Mouse (Mus musculus) kidney, adult 9 months (tissue): ENCODE data around the gene Fbxo46.
"Not testable (repeated sequence)": the region's sequence is repeated elsewhere in the genome, so short reads cannot be mapped to it uniquely, and the experiment has no call there.

Experiments
- DNase-seq: peaks from one replicate; pipeline ENCODE4 v3.0.0; 2022

Fbxo46 gene

DNA sequence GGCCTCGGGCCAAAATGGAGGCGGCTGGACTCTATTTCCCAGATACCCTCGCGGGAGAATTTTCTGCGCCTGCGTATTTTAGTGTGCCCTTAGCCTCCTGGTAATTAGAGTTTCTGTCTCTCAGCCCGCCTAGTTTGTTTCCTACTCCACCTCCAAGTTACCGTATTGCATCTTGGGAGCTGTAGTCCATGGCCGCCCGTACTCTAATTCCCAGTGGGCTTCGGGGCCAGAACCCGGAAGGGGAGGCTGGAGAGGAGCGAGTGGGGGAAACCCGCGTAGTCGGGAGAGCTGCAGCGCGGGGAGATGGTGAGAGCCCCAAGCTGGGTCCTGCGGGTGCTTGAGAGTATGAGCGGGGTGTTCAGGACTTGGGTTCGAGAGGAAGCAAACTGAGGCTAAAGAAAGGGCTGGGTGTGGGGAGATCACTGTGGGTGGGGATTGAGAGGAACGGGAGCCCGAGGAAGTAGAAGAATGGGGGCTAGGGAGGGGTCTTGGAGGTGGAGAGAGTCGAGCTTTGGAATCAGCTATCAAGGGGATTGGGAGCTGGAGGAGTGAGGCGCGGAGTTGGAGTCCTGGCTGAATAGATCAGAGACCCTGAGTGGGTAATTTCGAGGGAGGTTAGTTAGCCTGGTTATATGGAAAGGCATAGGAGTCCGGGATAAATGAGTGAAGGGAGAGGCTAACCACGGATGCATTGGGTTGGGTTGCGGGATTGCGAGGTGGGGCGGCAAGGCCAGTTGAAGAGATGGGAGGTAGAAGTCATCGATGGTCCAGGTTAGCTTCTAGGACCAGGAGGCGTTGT is at the start of gene Fbxo46:
TSS of gene Fbxo46 (plus strand) at position 229 of the 799 bp plus-strand sequence.
- DNase-seq: peak; percentile 98

DNA sequence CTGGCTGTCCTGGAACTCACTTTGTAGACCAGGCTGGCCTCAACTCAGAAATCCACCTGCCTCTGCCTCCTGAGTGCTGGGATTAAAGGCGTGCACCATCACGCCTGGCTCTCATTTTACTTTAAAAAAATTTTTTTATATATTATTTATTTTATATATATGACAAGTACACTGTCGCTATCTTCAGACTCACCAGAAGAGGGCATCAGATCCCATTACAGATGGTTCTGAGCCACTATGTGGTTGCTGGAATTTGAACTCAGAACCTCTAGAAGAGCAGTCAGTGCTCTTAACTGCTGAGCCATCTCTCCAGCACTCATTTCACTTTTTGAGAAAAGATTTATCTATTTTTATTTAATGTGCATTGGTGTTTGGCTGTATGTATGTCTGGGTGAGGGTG is 48.6 kb upstream of the Fbxo46 start:
- DNase-seq: not testable (repeated sequence)

DNA sequence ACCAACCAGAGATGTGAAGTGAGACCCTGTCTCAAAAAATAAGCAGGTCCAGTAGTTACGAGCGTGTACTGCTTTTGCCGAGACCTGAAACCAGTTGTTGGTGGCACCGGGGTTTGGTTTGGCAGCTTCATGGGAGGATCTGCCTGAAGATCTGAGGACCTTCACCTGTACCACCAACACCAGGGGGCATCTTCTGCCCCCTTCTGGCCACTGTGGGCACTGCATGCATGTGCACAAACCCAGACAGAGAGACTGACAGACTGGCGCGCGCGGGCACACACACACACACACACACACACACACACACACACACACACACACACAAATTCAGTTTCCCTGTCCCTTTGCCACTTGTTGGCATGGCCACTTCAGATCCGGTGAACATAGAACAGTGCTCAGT is 46.2 kb upstream of the Fbxo46 start:
- DNase-seq: no peak

DNA sequence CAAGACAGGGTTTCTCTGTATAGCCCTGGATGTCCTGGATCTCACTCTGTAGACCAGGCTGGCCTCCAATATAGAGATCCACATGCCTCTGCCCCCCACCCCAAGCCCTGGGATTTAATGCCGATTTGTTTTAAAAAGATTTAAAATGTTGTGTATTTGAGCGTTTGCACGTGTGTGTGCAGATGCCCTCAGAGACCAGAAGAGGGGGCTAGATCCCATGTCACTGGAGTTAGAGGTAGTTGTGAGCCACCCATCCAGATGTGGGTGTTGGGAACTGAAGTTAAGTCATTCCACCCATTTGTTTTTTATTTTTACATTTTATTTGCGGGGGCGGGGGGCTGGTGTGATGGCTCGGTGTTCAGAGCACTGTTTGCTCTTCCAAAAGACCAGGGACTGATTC is 45.2 kb upstream of the Fbxo46 start:
- DNase-seq: no peak

DNA sequence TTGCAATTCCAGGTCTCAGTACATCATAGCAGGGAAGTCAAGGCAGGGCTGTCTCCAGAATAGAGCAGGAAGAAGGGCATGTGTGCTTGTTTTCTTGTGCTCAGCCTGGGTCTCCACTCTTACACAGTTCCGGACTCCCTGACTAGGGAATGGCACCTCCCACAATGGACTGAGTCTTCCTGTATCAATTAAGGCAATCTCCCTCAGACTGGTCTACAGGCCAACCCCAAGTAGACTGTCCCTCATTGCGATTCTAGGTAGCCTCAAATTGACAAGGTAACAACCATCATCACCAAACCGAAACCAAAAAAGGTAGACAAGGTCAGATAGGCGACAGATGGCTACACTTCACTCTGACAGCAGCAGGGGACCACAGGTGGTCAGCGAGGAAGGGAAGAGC is 44.4 kb upstream of the Fbxo46 start:
- no peak for DNase-seq

DNA sequence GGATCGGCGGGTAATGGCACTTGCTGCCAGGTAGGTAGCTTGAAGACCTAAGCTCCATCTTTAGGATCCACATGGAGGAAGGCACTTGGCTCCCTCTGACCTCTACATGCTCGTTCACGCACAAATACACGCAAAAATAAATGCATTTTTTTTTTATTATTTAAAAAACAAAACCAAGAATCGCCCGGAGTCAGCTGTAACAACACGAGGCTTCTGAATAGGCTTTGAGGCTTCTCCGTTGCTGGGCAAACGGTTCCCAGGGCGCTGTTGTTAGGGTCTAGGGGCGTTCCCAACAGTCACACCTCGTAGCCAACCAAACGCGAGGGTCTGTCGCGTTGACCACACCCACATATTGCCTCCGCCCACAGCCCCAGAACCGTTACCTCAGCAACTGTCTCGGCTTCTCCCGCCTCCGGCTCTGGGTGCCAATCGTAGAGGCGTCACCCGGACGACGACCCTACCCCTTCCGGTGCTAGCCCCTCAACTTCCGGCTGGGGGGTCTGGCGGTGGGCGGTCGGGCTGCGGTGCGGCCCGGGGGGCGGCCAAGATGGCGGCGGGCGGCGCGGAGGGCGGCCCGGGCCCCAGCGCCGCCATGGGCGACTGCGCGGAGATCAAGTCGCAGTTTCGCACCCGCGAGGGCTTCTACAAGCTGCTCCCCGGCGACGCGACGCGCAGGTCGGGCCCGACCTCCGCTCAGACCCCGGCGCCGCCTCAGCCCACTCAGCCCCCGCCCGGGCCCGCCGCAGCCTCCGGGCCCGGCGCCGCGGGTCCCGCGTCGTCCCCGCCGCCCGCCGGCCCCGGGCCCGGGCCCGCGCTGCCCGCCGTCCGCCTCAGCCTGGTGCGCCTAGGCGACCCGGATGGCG is 43.7 kb upstream of the Fbxo46 start, which contains the start of gene Dmwd:
TSS of gene Dmwd (plus strand) at position 505 of the 863 bp plus-strand sequence.
- peak; percentile 97 for DNase-seq

DNA sequence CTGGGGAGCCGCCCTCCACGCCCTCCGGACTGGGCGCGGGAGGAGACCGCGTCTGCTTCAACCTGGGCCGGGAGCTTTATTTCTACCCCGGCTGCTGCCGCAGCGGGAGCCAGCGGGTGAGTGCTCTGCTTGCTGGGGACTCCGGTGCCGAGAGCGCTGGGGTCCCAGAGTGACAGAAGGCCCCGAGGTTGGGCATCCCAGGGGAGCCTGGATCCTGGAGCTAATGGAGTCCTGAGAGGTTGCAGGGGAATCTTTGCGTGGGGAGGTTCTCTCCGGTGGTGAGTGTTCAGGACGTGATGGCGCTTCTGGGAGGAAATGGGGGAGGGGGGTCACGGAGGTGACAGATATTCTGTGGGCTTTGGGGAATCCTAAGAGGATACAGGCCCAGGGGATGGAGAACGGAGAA is 43.1 kb upstream of the Fbxo46 start:
- DNase-seq: no peak

DNA sequence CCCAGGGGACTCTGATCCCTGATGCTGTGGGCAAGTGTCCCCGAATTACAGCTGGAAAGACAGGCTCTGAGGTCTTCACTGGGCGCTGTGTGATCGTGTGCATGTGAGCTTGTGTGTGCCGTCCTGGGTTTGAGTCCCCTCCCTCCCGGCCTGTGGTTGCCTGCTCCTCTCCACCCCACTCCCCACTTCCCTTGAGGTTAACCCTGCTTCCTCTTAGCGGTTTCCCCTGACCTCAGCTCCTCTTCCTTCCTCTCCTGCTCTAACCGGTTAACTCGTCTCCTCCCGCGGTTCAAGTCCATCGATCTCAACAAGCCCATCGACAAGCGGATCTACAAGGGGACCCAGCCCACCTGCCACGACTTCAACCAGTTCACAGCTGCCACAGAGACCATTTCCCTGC is 41.9 kb upstream of the Fbxo46 start:
- DNase-seq: no peak

DNA sequence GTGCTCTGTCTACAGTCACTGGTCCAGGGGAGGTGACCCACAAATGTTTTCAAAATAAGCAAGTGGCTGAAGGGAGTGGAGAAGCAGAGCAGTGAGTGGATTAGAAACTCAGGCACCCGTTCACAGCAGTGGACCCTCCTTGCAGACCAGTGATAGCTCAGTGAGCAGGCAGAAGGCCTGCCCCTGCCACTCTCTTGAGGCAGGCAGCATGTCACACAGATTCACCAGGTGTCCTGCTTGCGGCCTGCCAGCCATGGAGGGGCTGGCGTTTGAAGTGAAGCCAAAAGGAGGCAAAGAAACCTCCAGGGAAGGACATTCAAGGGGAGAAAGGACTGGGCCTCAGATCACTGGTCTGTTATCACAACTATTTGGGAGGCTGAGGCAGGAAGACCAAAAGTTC is 40.9 kb upstream of the Fbxo46 start:
- DNase-seq: no peak

DNA sequence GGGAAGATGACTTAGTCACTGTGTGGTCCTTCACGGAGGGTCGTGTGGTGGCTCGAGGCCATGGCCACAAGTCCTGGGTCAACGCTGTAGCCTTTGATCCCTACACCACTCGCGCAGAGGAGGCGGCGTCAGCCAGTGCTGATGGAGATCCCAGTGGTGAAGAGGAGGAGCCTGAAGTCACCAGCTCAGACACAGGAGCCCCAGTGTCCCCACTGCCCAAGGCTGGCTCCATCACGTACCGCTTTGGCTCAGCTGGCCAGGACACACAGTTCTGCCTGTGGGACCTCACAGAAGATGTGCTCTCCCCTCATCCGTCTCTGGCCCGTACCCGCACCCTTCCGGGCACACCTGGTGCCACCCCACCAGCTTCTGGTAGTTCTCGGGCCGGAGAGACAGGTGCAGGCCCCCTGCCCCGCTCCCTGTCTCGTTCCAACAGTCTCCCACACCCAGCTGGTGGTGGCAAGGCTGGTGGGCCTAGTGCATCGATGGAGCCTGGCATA is 39.2 kb upstream of the Fbxo46 start:
- no peak for DNase-seq

DNA sequence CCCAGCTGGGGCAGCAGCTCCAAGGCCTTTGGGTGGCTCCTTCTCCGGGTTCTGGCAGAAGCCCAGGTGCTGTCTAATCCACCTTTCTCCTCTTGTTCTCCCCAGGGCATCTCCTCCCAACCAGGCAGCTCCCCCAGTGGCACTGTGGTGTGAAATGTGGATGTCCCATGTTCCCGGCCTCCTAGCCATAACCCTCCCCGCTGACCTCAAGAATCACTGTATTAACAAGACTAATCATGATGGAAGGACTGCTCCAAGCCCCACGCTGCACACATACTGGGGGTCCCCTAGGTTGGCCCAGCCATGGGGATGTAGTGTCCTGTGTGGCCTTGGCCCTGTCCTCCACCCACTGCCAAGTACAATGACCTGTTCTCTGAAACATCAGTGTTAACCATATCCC is 37.5 kb upstream of the Fbxo46 start:
- no peak for DNase-seq

DNA sequence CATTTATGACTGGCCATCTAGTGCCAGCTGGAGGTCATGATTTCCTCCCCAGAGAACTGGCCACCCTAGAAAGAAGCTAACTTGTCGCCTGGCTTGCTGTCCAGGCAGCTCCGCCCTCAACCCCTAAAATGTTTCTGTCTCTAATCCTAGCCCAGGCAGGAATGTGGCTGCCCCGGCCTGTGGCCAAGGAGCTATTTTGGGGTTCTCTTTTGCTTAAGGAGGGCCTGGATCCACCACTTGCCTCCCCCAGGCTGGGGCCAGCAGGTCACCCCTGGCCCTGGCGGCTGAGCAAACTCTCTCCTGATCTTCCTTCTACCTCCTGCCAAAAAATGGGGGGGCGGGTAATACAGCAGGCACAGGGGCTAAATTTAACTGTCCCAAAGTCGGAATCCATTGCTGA is 36.6 kb upstream of the Fbxo46 start:
- DNase-seq: no peak

DNA sequence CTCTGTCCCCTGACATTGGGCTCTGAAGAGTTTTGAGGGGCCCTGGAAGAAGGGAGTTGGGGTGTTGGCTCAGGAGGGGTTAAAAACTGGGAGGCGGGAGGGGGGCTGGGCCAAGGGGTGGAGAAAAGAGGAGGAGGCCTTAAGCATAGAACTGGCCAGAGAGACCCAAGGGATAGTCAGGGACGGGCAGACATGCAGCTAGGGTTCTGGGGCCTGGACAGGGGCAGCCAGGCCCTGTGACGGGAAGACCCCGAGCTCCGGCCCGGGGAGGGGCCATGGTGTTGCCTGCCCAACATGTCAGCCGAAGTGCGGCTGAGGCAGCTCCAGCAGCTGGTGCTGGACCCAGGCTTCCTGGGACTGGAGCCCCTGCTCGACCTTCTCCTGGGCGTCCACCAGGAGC is 36.0 kb upstream of the Fbxo46 start, which contains the start of gene Dmpk:
TSS of gene Dmpk (plus strand) at position 149 of the 400 bp plus-strand sequence.
- DNase-seq: no peak

DNA sequence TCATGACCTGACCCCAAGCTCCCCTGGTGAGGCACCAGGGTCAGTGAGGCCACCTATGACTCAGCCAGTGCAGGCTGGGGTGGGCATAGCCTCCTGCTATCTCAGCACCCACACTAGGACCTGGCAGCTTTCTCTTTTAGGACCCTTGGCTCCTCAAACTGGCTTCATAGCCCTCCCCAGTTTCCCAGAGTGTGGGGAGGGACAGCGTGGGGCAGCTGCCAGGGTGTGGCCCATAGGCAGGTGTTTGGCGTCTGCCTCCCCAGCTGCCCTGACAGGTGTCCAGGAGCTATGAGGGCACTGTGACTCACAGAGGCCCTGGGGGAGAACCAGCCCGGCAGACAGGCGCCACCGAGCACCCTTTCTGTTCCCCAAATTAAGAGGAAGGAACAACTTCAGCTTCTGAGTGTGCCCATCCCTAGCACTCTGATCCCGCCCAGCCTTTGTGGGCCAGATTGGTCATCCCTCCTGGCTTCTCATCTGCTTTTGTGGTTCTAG is 35.3 kb upstream of the Fbxo46 start:
- DNase-seq: no peak

DNA sequence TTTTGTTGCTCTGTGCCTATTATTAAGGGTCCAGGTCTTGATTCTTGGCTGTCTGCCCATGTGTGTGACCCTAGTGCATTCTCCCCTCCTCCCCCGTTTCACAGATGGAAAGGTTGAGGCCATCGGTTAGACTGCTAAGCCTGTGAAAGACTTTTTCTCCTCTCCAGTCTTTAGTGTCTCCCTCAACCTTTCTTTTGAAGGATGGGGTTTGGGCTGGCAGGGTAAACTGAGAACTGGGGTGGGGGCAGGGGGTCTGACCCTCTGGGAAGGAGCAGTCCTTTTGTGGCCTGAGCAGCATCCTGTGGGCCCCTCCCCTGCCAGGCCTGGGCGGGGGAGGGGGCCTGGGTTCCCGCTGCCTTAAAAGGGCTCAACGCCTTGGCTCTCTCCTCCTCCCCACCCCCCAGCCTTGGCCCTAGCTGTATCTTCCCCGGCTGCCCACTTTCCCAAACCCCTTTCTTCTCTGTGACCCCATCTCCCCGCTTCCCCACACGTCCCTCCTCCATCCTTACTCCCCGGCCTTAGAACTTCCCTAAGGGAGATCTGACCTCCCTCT is 34.7 kb upstream of the Fbxo46 start:
- no peak for DNase-seq

DNA sequence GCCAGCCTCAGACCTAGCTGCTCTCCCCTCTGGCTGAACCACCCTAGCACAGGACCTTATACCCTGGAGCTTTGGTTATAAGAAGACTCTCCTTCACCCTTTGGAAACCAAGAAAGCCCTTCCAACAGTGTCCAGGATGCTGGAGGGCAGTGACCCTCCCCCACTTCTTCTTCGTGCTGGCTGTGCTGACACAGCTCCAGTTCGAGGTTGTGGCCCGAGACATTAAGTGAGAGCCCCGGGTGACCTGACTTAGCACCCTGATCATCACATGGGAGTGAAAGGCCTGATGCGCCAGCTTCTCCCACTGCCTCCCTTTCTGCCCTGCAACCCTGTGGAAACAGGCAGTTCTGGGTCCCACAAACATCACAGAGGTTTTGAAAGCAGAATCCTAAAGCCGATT is 34.2 kb upstream of the Fbxo46 start:
- DNase-seq: no peak

DNA sequence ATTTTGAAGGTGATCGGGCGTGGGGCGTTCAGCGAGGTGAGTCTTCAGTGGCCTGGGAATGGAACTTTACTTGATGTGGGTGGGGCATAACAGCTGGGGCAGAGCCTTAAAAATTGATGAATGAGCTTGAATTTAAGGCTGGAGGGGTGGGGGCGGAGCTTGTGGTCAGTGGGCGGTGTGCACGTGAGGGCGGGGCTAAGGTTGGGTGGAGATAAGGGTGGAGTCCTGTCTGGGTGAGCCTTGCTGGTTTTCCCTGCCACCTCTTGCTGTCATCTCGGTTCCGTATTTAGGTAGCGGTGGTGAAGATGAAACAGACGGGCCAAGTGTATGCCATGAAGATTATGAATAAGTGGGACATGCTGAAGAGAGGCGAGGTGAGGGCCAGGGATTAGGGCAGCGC is 33.6 kb upstream of the Fbxo46 start:
- no peak for DNase-seq

DNA sequence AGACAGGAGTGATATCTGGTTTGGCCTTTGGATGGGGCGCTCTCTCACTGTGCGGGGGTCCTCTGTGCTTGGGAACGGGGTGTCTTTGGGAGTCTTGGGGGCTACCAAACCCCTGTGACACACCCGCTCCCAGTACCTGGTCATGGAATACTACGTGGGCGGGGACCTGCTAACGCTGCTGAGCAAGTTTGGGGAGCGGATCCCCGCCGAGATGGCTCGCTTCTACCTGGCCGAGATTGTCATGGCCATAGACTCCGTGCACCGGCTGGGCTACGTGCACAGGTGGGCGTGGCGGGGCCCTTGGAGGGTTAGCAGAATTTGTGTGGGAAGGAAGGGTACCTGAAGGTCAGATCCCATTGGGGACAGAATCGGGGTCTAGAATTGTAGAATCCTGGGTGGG is 32.9 kb upstream of the Fbxo46 start:
- no peak for DNase-seq

DNA sequence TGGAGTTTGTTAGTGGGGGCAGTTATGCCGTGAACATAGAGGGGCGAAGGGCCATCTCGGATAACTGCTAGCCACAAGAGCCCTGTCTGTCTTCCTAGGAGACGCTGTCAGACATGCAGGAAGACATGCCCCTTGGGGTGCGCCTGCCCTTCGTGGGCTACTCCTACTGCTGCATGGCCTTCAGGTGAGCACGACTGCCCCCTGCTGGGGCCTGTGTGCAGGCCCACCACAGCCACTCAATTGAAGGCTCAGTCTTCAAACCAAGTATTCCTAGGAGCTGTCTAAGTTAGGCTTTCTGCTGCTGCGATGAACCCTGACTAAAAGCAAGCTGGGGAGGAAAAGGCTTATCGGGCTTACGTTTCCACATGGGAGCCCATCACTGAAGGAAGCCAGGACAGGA is 30.8 kb upstream of the Fbxo46 start:
- peak; percentile 70 for DNase-seq

DNA sequence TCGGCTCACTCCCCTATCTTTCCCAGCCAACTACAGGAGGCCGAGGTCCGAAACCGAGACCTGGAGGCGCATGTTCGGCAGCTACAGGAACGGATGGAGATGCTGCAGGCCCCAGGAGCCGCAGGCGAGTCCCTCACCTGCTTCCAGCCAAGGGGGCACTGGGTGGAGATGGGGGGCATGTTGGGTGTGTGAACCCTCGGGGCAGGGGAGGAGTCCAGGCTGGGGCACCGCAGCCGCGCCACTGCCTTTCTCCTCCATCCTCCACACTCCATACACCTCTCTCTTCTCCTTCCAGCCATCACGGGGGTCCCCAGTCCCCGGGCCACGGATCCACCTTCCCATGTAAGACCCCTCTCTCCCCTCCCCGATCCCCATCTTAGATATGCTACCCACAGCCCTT is 27.7 kb upstream of the Fbxo46 start:
- no peak for DNase-seq

DNA sequence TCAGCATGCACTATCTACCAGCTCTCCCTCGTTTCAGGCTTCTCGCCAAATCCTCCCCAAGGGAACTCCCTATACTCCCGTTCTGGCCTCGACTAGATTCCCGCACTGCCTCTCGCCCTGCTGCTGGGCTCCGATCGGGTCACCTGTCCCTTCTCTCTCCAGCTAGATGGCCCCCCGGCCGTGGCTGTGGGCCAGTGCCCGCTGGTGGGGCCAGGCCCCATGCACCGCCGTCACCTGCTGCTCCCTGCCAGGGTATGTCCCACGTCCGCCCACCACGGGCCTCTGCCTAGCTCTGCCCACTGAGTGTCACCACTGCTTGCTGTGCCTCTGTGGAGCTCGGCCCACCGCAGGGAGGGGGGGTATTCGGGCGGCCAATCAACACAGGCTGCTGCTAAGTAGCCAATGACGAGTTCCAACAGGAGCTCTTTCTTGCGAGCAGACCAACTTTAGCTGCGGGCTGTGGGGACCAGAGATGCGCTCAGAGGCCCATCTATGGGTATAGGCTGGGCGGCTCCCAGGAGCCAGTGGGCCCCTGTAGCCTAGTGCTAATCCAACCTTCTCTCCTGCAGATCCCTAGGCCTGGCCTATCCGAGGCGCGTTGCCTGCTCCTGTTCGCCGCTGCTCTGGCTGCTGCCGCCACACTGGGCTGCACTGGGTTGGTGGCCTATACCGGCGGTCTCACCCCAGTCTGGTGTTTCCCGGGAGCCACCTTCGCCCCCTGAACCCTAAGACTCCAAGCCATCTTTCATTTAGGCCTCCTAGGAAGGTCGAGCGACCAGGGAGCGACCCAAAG is 27.1 kb upstream of the Fbxo46 start:
- peak; percentile 70 for DNase-seq

DNA sequence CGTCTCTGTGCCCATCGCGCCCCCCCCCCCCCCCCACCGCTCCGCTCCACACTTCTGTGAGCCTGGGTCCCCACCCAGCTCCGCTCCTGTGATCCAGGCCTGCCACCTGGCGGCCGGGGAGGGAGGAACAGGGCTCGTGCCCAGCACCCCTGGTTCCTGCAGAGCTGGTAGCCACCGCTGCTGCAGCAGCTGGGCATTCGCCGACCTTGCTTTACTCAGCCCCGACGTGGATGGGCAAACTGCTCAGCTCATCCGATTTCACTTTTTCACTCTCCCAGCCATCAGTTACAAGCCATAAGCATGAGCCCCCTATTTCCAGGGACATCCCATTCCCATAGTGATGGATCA is 26.5 kb upstream of the Fbxo46 start:
- peak; percentile 91 for DNase-seq
